Mouse (Mus musculus): ENCODE measurements around the gene B4galt2.

Gene B4galt2

DNA sequence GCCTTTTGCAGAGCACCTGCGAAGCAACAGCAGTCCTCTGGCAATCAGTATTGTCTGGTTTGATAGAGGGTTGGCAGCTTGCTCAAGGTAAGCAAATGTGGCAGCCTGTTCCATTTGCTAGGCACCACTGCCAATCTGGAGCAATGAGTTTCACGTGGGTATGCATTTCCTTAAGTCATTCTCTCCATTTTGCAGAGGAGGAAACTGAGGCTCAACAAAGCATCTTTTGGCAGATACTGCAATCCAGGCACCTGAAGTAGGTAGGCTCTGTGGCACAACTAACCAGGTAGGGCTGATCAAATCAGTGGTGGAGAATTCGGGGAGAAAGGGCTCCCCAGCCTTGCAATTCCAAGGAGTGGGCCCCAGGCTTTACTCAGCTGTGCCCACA, 48.8 kb downstream of the B4galt2 start, which contains the start of gene Slc6a9:
TSS of gene Slc6a9 (plus strand) at position 50 of the 388 bp plus-strand sequence.
- no peak for DNase-seq

DNA sequence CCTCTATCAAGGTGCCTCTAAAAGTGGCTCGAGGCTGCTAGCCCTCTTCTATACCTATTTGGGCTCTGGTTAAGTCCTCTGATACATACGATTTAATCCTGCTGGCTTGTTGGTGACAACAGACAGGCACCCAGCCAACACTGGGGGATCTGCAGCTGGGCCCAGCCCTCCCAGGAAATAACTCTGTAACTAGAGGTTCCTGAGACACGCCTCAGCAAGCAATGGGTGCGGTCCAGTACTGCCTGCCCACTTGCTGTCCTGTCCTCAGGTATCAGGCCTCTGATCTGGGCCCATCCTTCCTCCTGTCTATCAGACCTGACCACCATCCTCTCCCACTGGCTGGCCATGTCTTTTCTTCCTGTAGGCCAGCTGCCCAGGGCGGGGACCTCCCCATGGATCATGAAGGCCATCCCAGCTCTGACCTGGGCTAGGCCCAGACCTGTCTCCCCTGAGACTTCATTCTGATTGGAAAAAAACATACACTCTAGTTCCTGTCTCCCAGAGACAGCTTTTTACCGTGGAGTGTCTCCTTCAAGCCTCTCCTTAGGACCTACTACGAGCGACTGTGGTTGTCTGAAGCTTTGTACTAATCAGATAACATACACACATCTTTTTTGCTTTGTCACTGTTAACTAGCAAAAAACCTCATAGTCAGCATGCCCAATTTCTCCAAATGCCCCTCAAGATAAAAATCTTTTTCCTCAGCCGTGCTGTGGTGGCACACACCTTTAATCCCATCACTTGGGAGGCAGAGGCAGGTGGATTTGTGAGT, 51.2 kb downstream of the B4galt2 start:
- DNase-seq, result no peak

DNA sequence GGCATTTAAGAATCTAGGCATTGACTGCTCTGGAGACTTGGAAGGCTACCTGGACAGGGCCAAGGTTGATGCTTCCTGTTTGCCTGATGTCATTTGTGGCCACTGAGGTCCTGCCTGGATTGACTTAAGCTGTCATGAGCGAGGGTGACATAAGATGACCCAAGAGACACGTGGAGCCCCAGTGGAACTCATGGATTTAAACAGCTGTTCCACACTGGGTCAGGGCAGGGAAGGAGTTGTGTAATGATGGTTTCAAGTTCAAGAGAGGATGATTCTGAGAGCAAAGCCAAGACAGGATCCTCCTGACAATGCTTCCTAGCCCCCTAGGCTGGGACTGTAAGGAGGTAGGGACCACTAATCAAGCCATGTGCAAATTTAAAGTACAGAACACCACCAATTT, 51.8 kb downstream of the B4galt2 start:
- no peak for DNase-seq

DNA sequence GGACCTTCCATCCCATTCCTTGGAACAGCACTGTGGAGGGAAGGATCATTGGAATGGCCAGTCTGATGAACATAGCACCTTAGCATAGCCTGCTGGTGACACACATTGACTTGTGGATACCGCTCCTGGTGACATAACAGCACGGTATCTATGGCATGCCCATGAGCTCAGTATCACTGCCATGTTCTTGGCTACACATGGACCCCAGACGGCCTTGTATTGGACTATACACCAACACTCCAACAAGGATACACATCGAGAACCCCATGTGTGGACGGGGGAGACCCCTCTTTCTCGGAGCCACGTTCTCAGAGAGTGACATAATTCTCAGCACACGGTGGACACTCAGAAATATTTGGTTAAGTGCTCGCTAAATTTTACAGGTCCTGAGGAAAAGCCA, 52.5 kb downstream of the B4galt2 start:
- DNase-seq, result no peak

DNA sequence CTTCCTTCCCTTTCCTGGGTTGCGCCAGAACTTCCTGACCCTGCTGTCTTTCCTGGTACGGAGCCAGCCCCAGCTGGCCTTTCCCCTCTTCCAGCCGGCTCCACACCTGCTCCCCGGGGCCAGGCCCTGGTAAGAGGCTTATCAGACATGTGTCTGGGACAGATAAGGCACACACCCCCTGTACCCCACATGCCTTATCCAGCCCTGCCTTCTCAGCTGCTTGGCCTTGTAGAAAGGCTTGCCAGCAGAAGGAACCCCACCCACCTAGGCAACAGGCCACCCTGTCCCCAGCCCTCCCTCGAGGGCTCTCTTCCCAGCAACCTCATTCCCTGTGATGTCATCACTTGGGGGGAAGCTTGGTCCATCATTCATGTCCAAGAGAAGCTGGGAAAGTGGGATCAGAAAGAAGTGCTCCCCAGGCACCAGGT, 53.1 kb downstream of the B4galt2 start:
- no peak for DNase-seq

DNA sequence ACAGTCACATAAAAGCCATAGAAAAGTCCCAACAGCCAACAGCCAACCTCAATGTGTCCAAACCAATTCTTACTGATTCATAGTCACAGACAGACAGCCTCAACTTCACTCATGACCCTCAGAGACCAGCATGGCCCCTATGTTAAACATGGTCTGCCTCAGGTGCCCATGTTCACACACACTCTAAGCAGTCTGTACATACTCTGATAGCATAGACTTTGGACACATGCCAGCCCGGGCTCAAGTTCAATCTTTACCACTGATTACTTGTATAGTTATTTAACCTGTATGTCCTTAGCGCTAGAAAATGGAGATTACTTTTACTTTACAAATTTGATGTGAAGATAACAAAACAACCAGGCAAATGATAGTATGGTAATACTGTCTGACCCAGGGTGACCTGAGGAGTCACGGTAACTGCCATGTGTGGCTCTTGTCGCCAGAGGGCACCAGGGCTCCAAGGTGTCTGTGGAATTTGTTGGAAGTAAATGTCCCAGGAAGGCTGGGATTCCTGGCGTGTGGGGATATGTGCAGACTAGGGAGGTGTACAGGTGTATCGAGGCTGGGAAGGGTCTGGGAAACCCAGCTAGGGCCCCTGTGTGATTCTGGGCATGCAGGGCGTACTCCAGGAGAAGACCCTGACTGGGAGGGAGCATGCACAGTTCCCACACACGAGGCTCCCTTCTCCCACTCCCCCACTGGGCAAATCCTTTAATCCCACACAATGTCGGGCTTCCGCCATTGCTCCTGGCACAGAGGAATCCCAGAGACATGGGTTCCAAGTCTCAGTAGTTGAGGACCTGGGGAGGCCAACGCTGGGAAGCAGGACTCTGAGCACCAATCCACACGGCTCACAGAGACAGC, 53.8 kb downstream of the B4galt2 start:
- peak in 1 of 2 experiments; percentile 42 for DNase-seq

DNA sequence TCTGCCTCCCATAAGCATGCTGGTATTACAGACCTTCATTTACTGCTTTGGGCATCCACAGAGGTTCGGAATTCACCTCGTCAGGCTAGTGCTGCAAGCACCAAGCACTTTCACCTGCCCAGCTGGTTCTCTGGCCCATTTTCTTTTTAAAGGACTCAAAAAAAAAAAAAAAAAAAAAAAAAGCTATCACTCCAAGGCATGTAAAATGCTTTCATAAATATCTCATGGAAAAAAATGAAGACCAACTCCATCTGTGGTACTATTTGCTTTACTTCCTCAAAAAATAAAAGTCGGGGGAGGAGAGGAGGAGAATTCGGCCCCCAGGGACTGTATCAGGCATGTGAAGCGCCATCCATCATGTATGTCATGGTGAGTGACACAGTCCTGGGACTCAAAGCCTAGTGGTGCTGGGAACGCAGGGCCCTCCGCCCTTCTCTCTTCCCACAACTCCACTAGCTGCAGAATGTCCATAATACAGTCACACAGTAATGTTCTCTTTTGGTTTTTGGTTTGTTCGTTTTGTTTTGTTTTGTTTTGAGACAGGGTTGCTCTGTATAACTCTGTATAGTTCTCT, 54.6 kb downstream of the B4galt2 start:
- DNase-seq, result no peak
